Mouse (Mus musculus) CH12.LX (cell line): Measurements from ENCODE around the gene Rpp25l. TPM values are rescaled to one million over a fixed set of nuclear protein-coding genes. Genes with fewer than 3 reads are reported as not detected.

ENCODE experiments used
- DNase-seq: peaks from one replicate; pipeline ENCODE4 v3.0.0-alpha.2; 2013; ENCODE audit errors: extremely low read depth
- H3K27ac ChIP-seq: 2 replicates; pipeline ENCODE4 v1.5.1; 2012; ENCODE audit warnings: low read depth, mild to moderate bottlenecking, control low read depth, moderate library complexity; ENCODE audit not compliant: insufficient read depth
- H3K27me3 ChIP-seq: replicated peaks from 2 replicates; pipeline ENCODE3; 2012; ENCODE audit warnings: inconsistent platforms
- H3K36me3 ChIP-seq, 2 experiments: replicated peaks in 1 of 2; 2 replicates each; pipeline versions ENCODE3 to v1.6.1; 2012; ENCODE audit warnings: inconsistent platforms in 1 of 2, low read length in 1 of 2, mild to moderate bottlenecking in 1 of 2, mixed read lengths in 1 of 2, moderate library complexity in 1 of 2; ENCODE audit not compliant: control insufficient read depth in 1 of 2, insufficient read depth in 1 of 2
- H3K4me1 ChIP-seq, 2 experiments: 2 replicates each; pipeline ENCODE4 v1.6.1; 2012; ENCODE audit warnings: inconsistent platforms in 1 of 2, moderate library complexity in 1 of 2; ENCODE audit not compliant: insufficient read depth in 2 of 2, control insufficient read depth in 1 of 2
- H3K4me2 ChIP-seq: 2 replicates; pipeline ENCODE4 v1.6.1; 2012; ENCODE audit warnings: low read depth, mild to moderate bottlenecking, control low read depth; ENCODE audit not compliant: poor library complexity, insufficient read depth, severe bottlenecking
- H3K4me3 ChIP-seq, 3 experiments: fragments of 150-350 bp in 1 of 3; sonication (generic) in 1 of 3; replicated peaks in 1 of 3; 2 replicates each; pipeline versions ENCODE3 to v1.5.1; 2011 to 2012; ENCODE audit warnings: low read depth in 2 of 3, low read length in 2 of 3, mild to moderate bottlenecking in 2 of 3, moderate library complexity in 2 of 3, control low read depth in 1 of 3, improper control_type of control experiment in 1 of 3, inconsistent platforms in 1 of 3, mixed read lengths in 1 of 3; ENCODE audit not compliant: poor library complexity in 1 of 3
- H3K79me2 ChIP-seq: replicated peaks from 2 replicates; pipeline ENCODE4 v1.6.1; 2012; ENCODE audit warnings: mild to moderate bottlenecking, moderate library complexity; ENCODE audit not compliant: control insufficient read depth, poor library complexity, insufficient read depth, severe bottlenecking; ENCODE audit errors: extremely low read depth
- H3K9ac ChIP-seq: 2 replicates; pipeline ENCODE4 v1.6.1; 2012; ENCODE audit warnings: low read depth, mild to moderate bottlenecking, control low read depth, moderate library complexity; ENCODE audit not compliant: insufficient read depth
- H3K9me3 ChIP-seq: replicated peaks from 2 replicates; pipeline ENCODE3; 2012; ENCODE audit warnings: low read length, inconsistent platforms, mixed read lengths
- BHLHE40 ChIP-seq: IDR thresholded peaks from 2 replicates; pipeline ENCODE4 v1.6.1; 2011; ENCODE audit warnings: mild to moderate bottlenecking, low read depth, low read length, improper control_type of control experiment
- CHD1 ChIP-seq: IDR thresholded peaks from 2 replicates; pipeline ENCODE4 v1.6.1; 2012; ENCODE audit warnings: low read depth, low read length, improper control_type of control experiment, inconsistent platforms
- CHD2 ChIP-seq: IDR thresholded peaks from 2 replicates; pipeline ENCODE4 v1.6.1; 2011; ENCODE audit warnings: low read length, improper control_type of control experiment
- EP300 ChIP-seq: IDR thresholded peaks from 2 replicates; pipeline ENCODE4 v1.6.1; 2011; ENCODE audit warnings: low read length, improper control_type of control experiment
- GABPA ChIP-seq: IDR thresholded peaks from 2 replicates; pipeline ENCODE4 v1.6.1; 2012; ENCODE audit warnings: low read depth, low read length, improper control_type of control experiment, inconsistent platforms; ENCODE audit not compliant: insufficient replicate concordance
- HCFC1 ChIP-seq: IDR thresholded peaks from 2 replicates; pipeline ENCODE4 v1.6.1; 2012; ENCODE audit warnings: low read depth, mild to moderate bottlenecking, inconsistent platforms, low read length, improper control_type of control experiment
- JUND ChIP-seq: conservative IDR thresholded peaks from 2 replicates; pipeline ENCODE4 v1.6.1; 2011; ENCODE audit warnings: low read depth, low read length, improper control_type of control experiment
- MAFK ChIP-seq: IDR thresholded peaks from 2 replicates; pipeline ENCODE4 v1.6.1; 2011; ENCODE audit warnings: low read length, improper control_type of control experiment; ENCODE audit not compliant: insufficient replicate concordance
- MEF2A ChIP-seq: IDR thresholded peaks from 2 replicates; pipeline ENCODE4 v1.6.1; 2014; ENCODE audit warnings: low read depth, mild to moderate bottlenecking, inconsistent platforms, low read length, improper control_type of control experiment, borderline replicate concordance
- MXI1 ChIP-seq: IDR thresholded peaks from 2 replicates; pipeline ENCODE4 v1.6.1; 2011; ENCODE audit warnings: mild to moderate bottlenecking, low read depth, low read length, improper control_type of control experiment
- MYC ChIP-seq: IDR thresholded peaks from 2 replicates; pipeline ENCODE4 v1.6.1; 2011; ENCODE audit warnings: low read depth, mild to moderate bottlenecking, improper control_type of control experiment, low read length
- NELFE ChIP-seq: IDR thresholded peaks from 2 replicates; pipeline ENCODE4 v1.6.1; 2011; ENCODE audit warnings: low read depth, low read length, improper control_type of control experiment
- POLR2AphosphoS2 ChIP-seq: IDR thresholded peaks from 2 replicates; pipeline ENCODE4 v1.6.1; 2011; ENCODE audit warnings: low read depth, low read length, improper control_type of control experiment
- RAD21 ChIP-seq: IDR thresholded peaks from 2 replicates; pipeline ENCODE4 v1.6.1; 2011; ENCODE audit warnings: low read depth, mild to moderate bottlenecking, low read length, improper control_type of control experiment, moderate library complexity
- SMC3 ChIP-seq: IDR thresholded peaks from 2 replicates; pipeline ENCODE4 v1.6.1; 2011; ENCODE audit warnings: low read depth, low read length, improper control_type of control experiment
- TBP ChIP-seq: conservative IDR thresholded peaks from 2 replicates; pipeline ENCODE4 v1.6.1; 2011; ENCODE audit warnings: low read depth, low read length, improper control_type of control experiment
- UBTF ChIP-seq: IDR thresholded peaks from 2 replicates; pipeline ENCODE4 v1.6.1; 2012; ENCODE audit warnings: low read depth, mild to moderate bottlenecking, inconsistent platforms, low read length, improper control_type of control experiment, moderate library complexity
- USF2 ChIP-seq: conservative IDR thresholded peaks from 2 replicates; pipeline ENCODE4 v1.6.1; 2011; ENCODE audit warnings: low read depth, low read length, improper control_type of control experiment
- ZC3H11A ChIP-seq: IDR thresholded peaks from 2 replicates; pipeline ENCODE4 v1.6.1; 2012; ENCODE audit warnings: low read depth, mild to moderate bottlenecking, inconsistent platforms, low read length, improper control_type of control experiment
- ZKSCAN1 ChIP-seq: IDR thresholded peaks from 2 replicates; pipeline ENCODE4 v1.6.1; 2012; ENCODE audit warnings: low read depth, inconsistent platforms, low read length, improper control_type of control experiment, borderline replicate concordance
- ZMIZ1 ChIP-seq: IDR thresholded peaks from 2 replicates; pipeline ENCODE4 v1.6.1; 2012; ENCODE audit warnings: low read depth, mild to moderate bottlenecking, inconsistent platforms, low read length, improper control_type of control experiment
- dilution Hi-C: fragments of 300-500 bp; cut with MboI; formaldehyde crosslinking; loops from 2 replicates; pipeline ENCODE4 v1.14.3; 2020; ENCODE audit warnings: low sequenced_read_pairs; ENCODE audit not compliant: extremely low pct_unique_long_range_greater_than_20kb, extremely low pct_ligation_motif_present
- in situ Hi-C: fragments of 300-500 bp; cut with MboI; formaldehyde crosslinking; loops from 3 replicates; pipeline ENCODE4 v1.14.3; 2019; ENCODE audit warnings: low sequenced_read_pairs, low pct_ligation_motif_present, low pct_unique_long_range_greater_than_20kb, mixed read lengths
- polyA plus RNA-seq: library from polyadenylated mRNA; unstranded; fragments of >175 nt; gene quantifications from 2 replicates; pipeline ENCODE4 v1.2.1, GENCODE M21; 2012; ENCODE audit warnings: low read depth; ENCODE audit not compliant: insufficient read length
- total RNA-seq, 2 experiments: library from RNA; depleted of rRNA; stranded (reverse); fragments of 300-350 nt in 1 of 2; fragments of >200 nt in 1 of 2; gene quantifications; 2 replicates each; pipeline ENCODE4 v1.2.3; 2012 to 2014

Gene Rpp25l
- total and polyA plus RNA-seq, 3 experiments: 48.1 to 72.8 (median 65.3) TPM

DNA sequence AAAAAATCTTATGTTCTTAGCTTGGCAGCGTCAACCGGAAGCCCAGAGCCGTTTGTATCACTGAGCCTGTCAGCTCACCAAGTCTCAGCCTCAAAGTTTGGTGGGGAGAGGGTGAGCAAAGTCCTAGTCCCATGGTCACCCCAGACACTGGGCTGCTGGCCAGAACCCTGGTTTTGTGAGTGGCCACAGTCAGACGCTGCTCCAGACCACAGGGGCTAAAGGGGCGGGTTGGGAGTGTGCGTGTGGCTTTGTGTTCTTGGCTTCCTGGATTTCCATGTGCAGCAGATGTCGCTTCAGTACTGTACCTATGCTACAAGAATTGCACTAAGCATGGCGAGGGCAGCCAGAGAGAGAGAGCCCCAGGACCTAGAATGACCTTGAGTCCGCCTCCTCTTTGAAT lies 45.9 kb upstream of the Rpp25l start:
- H3K27me3 ChIP-seq: no peaks in the 10 kb centered on the region
- H3K9me3 ChIP-seq: no peaks in the 10 kb centered on the region
- H3K9ac ChIP-seq: no peak overlapping the region
- H3K4me3 ChIP-seq: no peak overlapping the region
- peaks cover 6 to 27% of the 10 kb centered on the region in 2 experiments for H3K4me1 ChIP-seq
- no peak for TF ChIP-seq TBP
- TF ChIP-seq GABPA: no peak
- TF ChIP-seq POLR2AphosphoS2: no peak
- TF ChIP-seq, all 38 proteins: peak for 0
- DNase-seq: no peak
- H3K27ac ChIP-seq: no peak overlapping the region
- H3K36me3 ChIP-seq: peaks cover 13 to 49% of the 10 kb centered on the region in 2 experiments
- dilution Hi-C loops: no loop called here
- in situ Hi-C loops: no loop called here
- H3K4me2 ChIP-seq: no peak overlapping the region
- no peaks in the 10 kb centered on the region for H3K79me2 ChIP-seq

DNA sequence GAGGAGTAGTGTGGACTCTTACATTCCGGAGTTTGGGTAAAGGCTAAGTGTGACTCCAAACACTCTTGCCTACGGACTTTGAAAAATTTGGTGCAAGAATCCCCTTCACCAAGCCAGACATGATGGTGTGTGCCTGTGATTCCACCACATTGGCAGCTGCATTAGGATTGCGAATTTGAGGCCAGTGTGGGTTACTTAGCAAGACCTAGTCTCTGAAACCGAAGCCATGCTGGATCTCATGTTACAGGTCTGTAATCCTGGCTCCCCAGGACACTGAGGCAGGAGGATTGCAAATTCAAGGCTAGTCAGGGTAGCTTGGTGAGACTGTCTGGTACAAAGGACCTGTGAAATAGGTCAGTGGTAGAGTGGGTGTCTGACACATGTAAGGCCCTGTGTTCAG lies 45.4 kb upstream of the Rpp25l start:
- TF ChIP-seq USF2: no peak
- no peak for TF ChIP-seq ZMIZ1
- no peak for TF ChIP-seq NELFE
- no peak for TF ChIP-seq CHD1
- no peak for TF ChIP-seq GABPA
- no peak for TF ChIP-seq BHLHE40
- no peak for TF ChIP-seq EP300
- TF ChIP-seq, all 38 proteins: peak for 0
- dilution Hi-C loops: no loop called here
- in situ Hi-C loops: no loop called here

GRCm38 (mm10) chr4:41758021-41758420 lies 44.7 kb upstream of the Rpp25l start:
- dilution Hi-C loops (no loop called here), in situ Hi-C loops (no loop called here)
- peaks cover 6 to 27% of the 10 kb centered on the region in 2 experiments for H3K4me1 ChIP-seq
- H3K4me2 ChIP-seq: no peak overlapping the region
- no peaks in the 10 kb centered on the region for H3K9me3 ChIP-seq
- H3K27me3 ChIP-seq: no peaks in the 10 kb centered on the region
- no peak overlapping the region for H3K27ac ChIP-seq
- H3K36me3 ChIP-seq: peaks cover 13 to 49% of the 10 kb centered on the region in 2 experiments
- H3K79me2 ChIP-seq: no peaks in the 10 kb centered on the region
- no peak for DNase-seq
- TF ChIP-seq SMC3 (no peak), BHLHE40 (no peak), POLR2AphosphoS2 (no peak), UBTF (no peak), MYC (no peak), ZC3H11A (no peak), ZKSCAN1 (no peak), MEF2A (no peak), MAFK (no peak), HCFC1 (no peak), JUND (no peak), CHD2 (no peak), NELFE (no peak), MXI1 (no peak), RAD21 (no peak)
- H3K4me3 ChIP-seq: no peak overlapping the region
- no peak overlapping the region for H3K9ac ChIP-seq

More for the DNA sequence above, 45.4 kb upstream of the Rpp25l start:
- H3K36me3 ChIP-seq: peaks cover 13 to 49% of the 10 kb centered on the region in 2 experiments
- no peak overlapping the region for H3K27ac ChIP-seq
- no peak for DNase-seq
- no peaks in the 10 kb centered on the region for H3K79me2 ChIP-seq
- no peak overlapping the region for H3K9ac ChIP-seq
- H3K4me2 ChIP-seq: no peak overlapping the region
- no peaks in the 10 kb centered on the region for H3K9me3 ChIP-seq
- peaks cover 6 to 27% of the 10 kb centered on the region in 2 experiments for H3K4me1 ChIP-seq
- H3K27me3 ChIP-seq: no peaks in the 10 kb centered on the region
- H3K4me3 ChIP-seq: no peak overlapping the region
